Mouse (Mus musculus) bone marrow macrophage, adult 2 months (primary cell): Measurements from ENCODE around the gene Krtap27-1.

Source experiments
- CTCF ChIP-seq: IDR thresholded peaks from 2 replicates; pipeline ENCODE4 v1.5.1; 2012; ENCODE audit warnings: low read depth, mild to moderate bottlenecking, low read length, moderate library complexity
- POLR2A ChIP-seq: IDR thresholded peaks from 2 replicates; pipeline ENCODE4 v1.6.1; 2012; ENCODE audit warnings: mild to moderate bottlenecking, low read depth, low read length, borderline replicate concordance

DNA sequence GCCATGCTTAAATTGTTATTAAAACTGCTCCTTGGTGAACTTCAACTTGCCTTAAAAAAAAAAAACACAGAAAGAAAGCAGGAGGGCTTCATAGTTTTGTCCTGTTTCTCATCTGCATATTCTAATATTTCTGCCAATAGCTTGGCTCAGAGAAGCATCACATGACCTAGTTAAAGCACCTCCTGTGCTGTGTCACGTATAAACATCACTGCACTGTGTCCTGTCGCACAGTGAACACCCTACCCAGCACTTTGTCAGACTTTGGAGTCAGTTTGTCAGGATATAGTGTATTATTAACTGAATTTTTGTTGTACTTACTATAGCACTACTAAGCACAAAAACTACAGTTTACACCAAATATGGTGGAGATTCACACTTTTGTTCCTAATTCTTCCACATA lies 19.5 kb downstream of the Krtap27-1 start:
- TF ChIP-seq CTCF: no peak
- no peak for TF ChIP-seq POLR2A
